Mouse (Mus musculus): ENCODE data around the gene Atg13.
"Not testable (repeated sequence)": the region's sequence is repeated elsewhere in the genome, so short reads cannot be mapped to it uniquely, and the experiment has no call there.

Gene Atg13

DNA sequence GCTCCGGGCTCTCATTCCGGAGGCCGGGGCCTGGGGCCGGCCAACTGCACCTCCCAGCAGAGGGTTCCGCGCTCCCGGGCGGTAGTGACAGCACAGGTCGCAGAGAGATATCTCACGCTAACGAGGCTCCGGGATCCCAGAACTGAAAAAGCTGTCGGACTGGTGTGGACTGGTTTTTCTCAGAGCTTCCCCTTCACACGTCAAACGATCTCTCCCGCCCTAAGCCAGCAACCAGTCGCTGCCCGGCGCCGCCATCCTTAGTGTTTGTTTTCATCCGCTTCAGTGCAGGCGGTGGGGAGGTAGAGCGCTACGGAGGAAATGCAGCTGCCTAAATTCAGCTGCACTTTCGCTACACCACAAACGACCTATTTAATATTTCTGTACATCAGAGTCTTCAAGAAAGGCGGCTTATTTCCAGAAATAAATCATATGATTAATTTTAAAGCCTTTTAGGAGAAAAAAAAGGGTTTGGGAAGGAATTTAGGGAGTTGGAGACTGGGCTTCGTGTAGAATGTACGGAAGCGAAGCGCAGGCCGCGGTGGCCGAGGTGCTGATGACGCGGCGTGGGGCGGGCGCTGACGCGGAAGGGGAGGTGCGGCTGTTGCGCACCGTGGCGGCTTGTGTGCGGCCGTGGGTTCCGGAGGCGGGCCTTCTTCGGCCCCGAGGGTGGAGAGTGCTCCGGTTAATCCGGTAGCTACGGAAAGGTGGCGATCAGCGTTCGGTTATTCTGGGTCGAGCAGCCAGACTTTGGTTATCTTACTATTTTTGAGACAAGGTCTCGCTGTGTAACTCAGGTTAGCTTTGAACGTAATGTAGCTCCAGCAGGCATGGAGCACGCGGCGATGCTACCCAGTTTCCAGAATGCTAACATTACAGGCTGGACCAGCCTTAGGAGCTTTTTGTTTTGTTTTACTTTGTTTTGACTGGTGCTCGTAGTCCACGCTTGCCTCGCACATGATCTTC lies at the start of gene Atg13, which contains the start of gene Harbi1:
Atg13 (minus strand) TSS at position 305 of the 963 bp plus-strand sequence.
Harbi1 (plus strand) TSS at position 581 of the 963 bp plus-strand sequence.
- in situ Hi-C loops (cut with MboI; ENCODE audit: unreplicated experiment in 2 of 2) = no loop called here

- in situ Hi-C loops (cut with MboI; ENCODE audit: unreplicated experiment in 2 of 2) = no loop called here
These were observed 39.5 kb upstream of the Atg13 start for GRCm38 (mm10) chr2:91749811-91750261.

DNA sequence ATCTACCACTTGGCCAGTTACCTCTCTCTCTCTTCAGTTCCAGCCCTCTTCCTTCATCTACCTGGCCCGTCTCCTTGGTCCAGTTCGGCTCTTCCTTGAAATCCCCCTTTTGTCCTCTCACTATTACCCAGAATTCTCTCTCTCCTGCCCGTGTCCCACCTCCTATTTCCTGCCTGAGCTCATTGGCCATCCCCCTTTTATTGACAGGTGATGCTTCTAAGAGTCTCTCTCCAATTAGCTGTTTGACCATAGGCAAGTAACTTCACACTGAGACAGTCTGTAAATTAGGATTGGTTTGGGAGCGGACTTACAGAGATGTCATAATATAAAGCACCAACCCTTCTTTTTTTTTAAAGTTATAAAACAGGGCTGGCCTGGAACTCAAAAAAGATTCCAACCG lies 34.3 kb upstream of the Atg13 start:
- in situ Hi-C loops (cut with MboI; ENCODE audit: unreplicated experiment in 2 of 2) = no loop called here

DNA sequence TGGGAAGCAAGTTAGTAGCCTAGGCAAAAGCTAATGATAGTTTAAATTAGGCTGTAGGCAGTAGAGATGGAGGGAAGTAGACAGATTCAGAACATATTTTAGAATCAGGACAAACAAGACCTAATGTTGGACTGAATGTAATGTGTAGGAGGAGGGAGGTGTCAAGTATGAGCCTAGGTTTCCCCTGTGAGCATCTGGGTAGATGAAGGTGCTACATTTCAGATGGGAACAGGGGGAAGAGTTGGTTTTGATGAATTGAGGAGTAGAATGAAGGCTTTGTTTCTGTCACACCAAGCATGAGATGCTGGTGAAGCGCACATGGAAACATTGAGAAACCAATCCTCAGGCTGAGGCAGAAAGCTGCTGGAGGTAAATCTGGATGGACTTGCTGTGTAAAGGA lies 29.2 kb upstream of the Atg13 start:
- in situ Hi-C loops (cut with MboI; ENCODE audit: unreplicated experiment in 2 of 2) = no loop called here

GRCm38 (mm10) chr2:91735221-91735620 lies 24.8 kb upstream of the Atg13 start:
- in situ Hi-C loops (cut with MboI; ENCODE audit: unreplicated experiment in 2 of 2) = no loop called here

- in situ Hi-C loops (cut with MboI; ENCODE audit: unreplicated experiment in 2 of 2) = no loop called here
These were observed 19.8 kb upstream of the Atg13 start, which contains the start of gene Ambra1 for GRCm38 (mm10) chr2:91729971-91730821. Ambra1 (plus strand) TSS chr2:91730134.

DNA sequence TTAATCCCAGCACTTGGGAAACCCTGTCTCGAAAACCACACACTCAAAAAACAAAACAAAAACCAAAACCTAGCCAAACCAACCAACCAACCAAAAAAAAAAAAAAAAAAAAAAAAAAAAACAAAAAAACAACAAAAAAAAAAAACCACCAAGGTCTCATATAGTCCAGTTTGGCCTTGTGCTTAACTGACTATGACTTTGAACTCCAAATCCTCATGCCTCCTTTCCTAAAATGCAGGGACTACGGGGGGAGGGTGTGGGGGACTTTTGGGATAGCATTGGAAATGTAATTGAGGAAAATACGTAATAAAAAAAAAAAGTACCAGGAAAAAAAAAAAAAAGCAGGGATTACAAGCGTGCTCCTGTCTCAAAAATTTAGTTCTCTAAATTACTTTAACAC lies 19.2 kb upstream of the Atg13 start:
- in situ Hi-C loops (cut with MboI; ENCODE audit: unreplicated experiment in 2 of 2) = no loop called here

- in situ Hi-C loops (cut with MboI; ENCODE audit: unreplicated experiment in 2 of 2) = no loop called here
These were observed 16.6 kb upstream of the Atg13 start for GRCm38 (mm10) chr2:91727011-91727410.

GRCm38 (mm10) chr2:91725476-91725875 lies 15.1 kb upstream of the Atg13 start:
- in situ Hi-C loops (cut with MboI; ENCODE audit: unreplicated experiment in 2 of 2) = not testable (repeated sequence)

DNA sequence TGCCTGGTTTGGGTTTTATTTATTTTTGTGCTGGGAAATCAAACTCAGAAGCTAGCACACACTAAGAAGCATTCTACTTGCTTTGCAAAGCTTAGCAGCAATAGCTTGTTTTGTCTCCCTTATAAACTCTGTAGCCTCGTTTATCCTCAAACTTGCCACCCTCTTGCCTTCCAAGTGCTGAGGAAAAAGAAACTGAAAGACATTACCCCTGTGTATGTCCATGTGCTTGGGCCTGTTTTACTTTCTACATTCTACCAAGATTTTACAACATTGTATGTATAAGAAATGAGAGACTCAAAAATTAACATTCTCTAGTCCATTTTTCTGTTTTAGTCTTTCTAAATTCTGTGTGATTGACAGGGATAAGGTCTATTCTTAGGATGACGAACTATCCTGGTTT lies 14.3 kb upstream of the Atg13 start:
- in situ Hi-C loops (cut with MboI; ENCODE audit: unreplicated experiment in 2 of 2) = no loop called here

DNA sequence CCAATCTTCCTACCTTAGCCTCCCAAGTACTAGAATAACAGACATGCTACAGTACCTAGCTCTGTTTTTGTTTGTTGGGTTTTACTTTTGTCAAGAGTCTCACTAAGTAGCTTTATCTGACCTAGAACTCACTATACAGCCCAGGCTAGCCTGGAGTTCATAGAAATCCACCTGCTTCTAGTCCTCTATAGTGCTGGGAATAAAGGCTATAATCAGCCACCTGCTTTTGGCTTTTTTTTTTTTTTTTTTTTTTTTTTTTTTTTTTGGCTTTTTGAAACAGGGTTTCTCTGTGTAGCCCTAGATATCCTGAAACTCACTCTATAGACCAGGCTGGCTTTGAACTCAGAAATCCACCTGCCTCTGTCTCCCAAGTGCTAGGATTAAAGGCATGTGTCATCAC lies 13.6 kb upstream of the Atg13 start:
- in situ Hi-C loops (cut with MboI; ENCODE audit: unreplicated experiment in 2 of 2) = no loop called here

DNA sequence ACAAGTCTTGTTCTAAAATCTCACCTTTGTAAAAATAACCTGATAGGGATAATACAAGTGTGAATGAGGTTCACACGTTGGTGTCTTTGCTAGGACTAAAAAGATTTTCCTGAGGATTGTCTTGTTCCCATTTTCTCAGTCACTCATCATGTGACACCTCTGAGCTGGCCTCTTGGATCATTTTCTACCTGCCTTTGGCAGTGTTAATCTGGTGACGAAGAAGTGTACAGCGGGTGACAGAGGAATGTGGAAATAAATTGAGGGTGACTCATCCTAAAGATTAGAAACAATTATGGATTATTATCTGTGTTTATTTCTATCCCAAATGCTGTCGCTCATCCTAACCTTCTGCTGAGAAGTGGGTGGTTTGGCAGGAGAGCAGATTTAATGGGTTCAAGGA lies 13.0 kb upstream of the Atg13 start:
- in situ Hi-C loops (cut with MboI; ENCODE audit: unreplicated experiment in 2 of 2) = no loop called here

- in situ Hi-C loops (cut with MboI; ENCODE audit: unreplicated experiment in 2 of 2) = no loop called here
These were observed 7.9 kb upstream of the Atg13 start for GRCm38 (mm10) chr2:91718276-91718675.

- in situ Hi-C loops (cut with MboI; ENCODE audit: unreplicated experiment in 2 of 2) = no loop called here
These were observed 4.5 kb upstream of the Atg13 start for GRCm38 (mm10) chr2:91714921-91715320.

DNA sequence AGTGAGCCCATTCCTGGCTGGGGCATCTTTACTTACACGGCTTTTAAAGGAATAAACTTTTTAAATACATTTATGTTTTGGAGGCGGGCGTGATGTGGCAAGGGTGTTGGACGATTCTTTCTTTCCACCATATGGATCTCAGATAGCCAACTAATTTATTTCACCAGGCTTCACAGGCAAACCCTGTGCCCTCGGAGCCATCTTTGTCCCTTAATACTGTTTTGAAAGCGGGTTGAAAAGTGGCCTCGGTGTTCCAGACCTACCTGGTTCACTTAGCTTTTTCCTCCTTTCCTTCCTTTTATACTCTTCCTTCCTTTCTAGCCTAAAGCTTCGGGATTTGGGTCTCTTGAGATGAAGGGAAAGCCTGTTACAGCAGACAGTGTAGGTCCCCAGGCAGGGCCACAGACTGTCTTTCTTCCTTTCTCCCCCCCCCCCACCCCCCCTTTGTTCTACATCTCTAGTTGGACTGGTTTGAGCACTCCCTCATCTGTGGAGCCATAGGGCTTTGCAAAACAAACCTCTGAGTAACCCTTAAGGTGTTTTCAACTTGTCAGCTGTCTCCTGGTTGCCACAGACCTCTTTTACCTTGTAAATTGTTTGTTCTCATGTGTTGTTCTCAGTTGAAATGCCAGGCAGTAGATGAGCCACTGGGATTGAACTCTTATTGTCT lies 1.0 kb upstream of the Atg13 start:
- in situ Hi-C loops (cut with MboI; ENCODE audit: unreplicated experiment in 2 of 2) = no loop called here

GRCm38 (mm10) chr2:91708361-91708760 lies 2.0 kb downstream of the Atg13 start:
- in situ Hi-C loops (cut with MboI; ENCODE audit: unreplicated experiment in 2 of 2) = no loop called here

DNA sequence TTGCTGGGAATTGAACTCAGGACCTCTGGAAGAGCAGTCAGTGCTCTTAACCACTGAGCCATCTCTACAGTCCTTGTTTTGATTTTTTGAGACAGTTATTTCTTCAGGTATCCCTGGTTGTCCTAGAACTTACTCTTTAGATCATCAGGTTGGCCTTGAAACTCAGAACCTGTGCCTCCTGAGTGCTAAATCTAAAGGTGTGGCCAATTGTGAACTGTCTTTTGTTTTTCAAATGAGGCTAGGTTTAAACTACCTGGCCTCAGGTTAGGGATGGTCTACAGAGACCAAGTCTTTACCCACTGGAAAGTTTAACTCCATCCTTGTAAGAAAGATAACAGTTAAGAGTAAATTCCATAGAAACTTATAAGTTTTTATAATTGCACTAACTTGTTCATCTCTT lies 3.9 kb downstream of the Atg13 start:
- in situ Hi-C loops (cut with MboI; ENCODE audit: unreplicated experiment in 2 of 2) = no loop called here

GRCm38 (mm10) chr2:91705736-91706135 lies 4.6 kb downstream of the Atg13 start:
- in situ Hi-C loops (cut with MboI; ENCODE audit: unreplicated experiment in 2 of 2) = no loop called here

DNA sequence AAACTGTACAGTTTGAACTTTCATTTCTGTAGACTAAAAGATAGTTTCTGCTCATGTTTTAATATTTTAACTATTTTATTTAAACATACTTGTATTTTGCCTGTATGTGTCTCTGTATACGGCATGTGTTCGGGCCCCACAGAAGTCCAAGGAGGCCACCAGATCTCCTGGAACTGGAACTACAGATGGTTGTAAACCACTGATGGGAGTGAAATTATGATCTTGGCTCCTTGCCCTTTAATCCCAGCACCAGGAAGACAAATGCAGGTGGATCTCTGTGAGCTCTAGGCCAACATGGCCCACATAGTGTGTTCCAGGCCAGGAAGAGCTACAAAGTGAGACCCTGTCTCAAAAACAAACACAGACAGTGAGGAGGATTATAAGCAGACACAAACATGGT lies 9.0 kb downstream of the Atg13 start:
- in situ Hi-C loops (cut with MboI; ENCODE audit: unreplicated experiment in 2 of 2) = no loop called here

DNA sequence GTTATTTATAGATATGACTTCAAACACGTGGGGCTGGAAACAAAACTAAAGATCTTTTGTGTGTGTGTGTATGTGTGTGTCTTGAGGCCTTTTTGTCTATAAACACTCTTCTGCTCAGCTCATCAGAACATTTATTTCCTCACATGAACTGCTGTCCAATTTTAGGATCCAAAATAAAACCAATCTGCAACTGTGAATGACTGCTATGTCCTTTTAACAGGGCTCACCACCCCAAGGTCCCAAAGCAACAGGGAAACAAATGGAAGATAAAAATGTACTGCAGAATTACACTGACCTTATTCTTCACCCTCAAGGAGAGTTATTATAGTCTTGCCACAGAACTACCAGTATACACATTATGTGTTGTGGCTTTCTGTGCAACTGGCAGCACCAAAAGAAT lies 11.2 kb downstream of the Atg13 start:
- in situ Hi-C loops (cut with MboI; ENCODE audit: unreplicated experiment in 2 of 2) = no loop called here

GRCm38 (mm10) chr2:91696225-91696590 lies 14.2 kb downstream of the Atg13 start:
- in situ Hi-C loops (cut with MboI; ENCODE audit: unreplicated experiment in 2 of 2) = no loop called here

All from v-Abl transformed pro-B cells (cell line).